Mouse (Mus musculus): Measurements from ENCODE around the gene Mark1. TPM values are rescaled to one million over a fixed set of nuclear protein-coding genes. Genes with fewer than 3 reads are reported as not detected.
A peak's percentile ranks its signal among the peaks of the same experiment; 100 is the strongest.

The Mark1 gene
- polyA plus RNA-seq, 1 experiment from 2014 or later = 3.2 TPM

DNA sequence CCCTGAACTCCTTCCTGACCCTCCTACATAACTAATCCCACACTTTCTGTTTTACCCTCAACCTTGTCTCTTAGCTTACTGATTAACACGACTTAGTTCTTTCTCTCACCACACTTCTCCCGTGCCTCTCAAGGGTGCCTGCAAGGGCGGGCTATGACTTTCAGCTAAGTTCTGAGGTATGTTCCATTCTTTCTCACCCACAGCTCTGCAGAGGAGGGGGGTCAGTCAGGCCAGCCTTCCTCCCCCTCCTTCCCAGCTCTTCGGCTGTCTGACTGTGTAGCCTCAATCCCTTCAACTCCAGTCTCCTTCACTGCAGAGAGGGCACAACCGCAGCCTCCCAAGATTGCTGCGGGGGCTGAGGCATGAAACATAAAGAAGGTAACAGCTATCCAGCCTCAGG, 120.5 kb downstream of the Mark1 start:
- DNase-seq (ENCODE audit: low spot score) (no peak), ATAC-seq (ENCODE audit: insufficient number of reproducible peaks, low FRiP score, low TSS enrichment, low read depth) (no peak)
- Histone ChIP-seq H3K4me3 (ENCODE audit: low read depth, low read length) (no peak overlapping the region), H3K9ac (ENCODE audit: low read length) (no peak overlapping the region), H3K4me2 (ENCODE audit: low read depth, severe bottlenecking) (no peak overlapping the region), H3K36me3 (ENCODE audit: control insufficient read depth, insufficient read depth, low read length) (no peaks in the 10 kb centered on the region; the same call in 1 of the 2 replicates), H3K27me3 (ENCODE audit: control insufficient read depth, insufficient read depth, low read length) (peaks cover 27% of the 10 kb centered on the region), H3K27ac (replicated peaks; ENCODE audit: low read depth, low read length) (no peak overlapping the region), H3K4me1 (ENCODE audit: control insufficient read depth, insufficient read depth, low read length) (0 out of 2 replicates have a peak, but pooled peaks cover 3% of the 10 kb centered on the region), H3K9me3 (ENCODE audit: control insufficient read depth, low read length) (no peaks in the 10 kb centered on the region)
- 82% methylated on average over 6 of the region's 6 CpGs for WGBS

DNA sequence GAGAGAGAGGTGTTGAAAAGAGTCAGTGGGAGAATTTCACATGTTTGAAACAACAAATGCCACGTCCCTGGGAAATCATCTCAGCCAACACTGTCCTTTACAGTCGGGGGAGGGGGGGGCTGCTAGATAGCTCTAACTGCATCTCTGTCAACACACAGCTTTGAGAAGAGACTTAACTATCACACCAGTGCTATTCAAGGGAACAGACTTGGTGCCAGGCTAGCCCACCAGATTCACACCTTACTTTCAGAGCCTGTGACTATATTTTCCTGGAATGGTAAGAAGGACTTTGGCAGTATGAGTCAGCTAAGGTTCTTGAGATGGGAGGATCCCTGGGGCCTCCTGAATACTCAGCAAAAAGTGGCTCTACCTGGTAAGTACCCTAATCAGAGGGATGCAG, 122.1 kb downstream of the Mark1 start:
- Histone ChIP-seq H3K27me3 (ENCODE audit: control insufficient read depth, insufficient read depth, low read length) (peaks cover 12% of the 10 kb centered on the region), H3K9me3 (ENCODE audit: control insufficient read depth, low read length) (no peaks in the 10 kb centered on the region), H3K4me2 (ENCODE audit: low read depth, severe bottlenecking) (no peak overlapping the region), H3K36me3 (ENCODE audit: control insufficient read depth, insufficient read depth, low read length) (no peaks in the 10 kb centered on the region; the same call in 1 of the 2 replicates), H3K27ac (replicated peaks; ENCODE audit: low read depth, low read length) (no peak overlapping the region), H3K4me3 (ENCODE audit: low read depth, low read length) (no peak overlapping the region), H3K9ac (ENCODE audit: low read length) (no peak overlapping the region), H3K4me1 (ENCODE audit: control insufficient read depth, insufficient read depth, low read length) (no peaks in the 10 kb centered on the region)
- DNase-seq (ENCODE audit: low spot score) (no peak), ATAC-seq (ENCODE audit: insufficient number of reproducible peaks, low FRiP score, low TSS enrichment, low read depth) (no peak)
- 70% methylated on average over 2 of the region's 2 CpGs for WGBS

DNA sequence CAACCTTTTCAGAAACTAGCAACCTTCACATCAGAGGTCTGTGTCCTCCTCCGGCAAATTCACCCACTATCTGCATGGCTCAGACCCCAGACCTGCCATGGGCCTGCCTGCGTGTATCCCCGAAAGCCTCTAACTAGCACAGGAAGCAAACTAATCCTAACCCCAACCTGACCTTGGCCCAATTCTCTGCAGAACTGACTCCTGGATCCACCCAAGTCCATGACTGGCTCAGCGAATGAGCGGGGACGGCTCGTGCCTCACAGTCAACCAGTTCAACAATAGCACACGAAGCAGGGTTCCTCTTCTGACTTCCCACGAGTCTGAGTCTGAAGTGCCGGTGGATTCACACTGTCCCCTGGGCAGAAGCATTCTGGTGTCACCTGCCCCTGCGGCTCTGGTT, 125.5 kb downstream of the Mark1 start:
- no peak overlapping the region for H3K4me2 ChIP-seq (ENCODE audit: low read depth, severe bottlenecking)
- no peaks in the 10 kb centered on the region; the same call in 1 of the 2 replicates for H3K36me3 ChIP-seq (ENCODE audit: control insufficient read depth, insufficient read depth, low read length)
- peaks cover 8% of the 10 kb centered on the region for H3K4me1 ChIP-seq (ENCODE audit: control insufficient read depth, insufficient read depth, low read length)
- no peak for DNase-seq (ENCODE audit: low spot score)
- no peaks in the 10 kb centered on the region for H3K27me3 ChIP-seq (ENCODE audit: control insufficient read depth, insufficient read depth, low read length)
- no peaks in the 10 kb centered on the region for H3K9me3 ChIP-seq (ENCODE audit: control insufficient read depth, low read length)
- H3K9ac ChIP-seq (ENCODE audit: low read length) = no peak overlapping the region
- no peak overlapping the region for H3K4me3 ChIP-seq (ENCODE audit: low read depth, low read length)
- 84% methylated on average over 11 of the region's 11 CpGs for WGBS
- no peak for ATAC-seq (ENCODE audit: insufficient number of reproducible peaks, low FRiP score, low TSS enrichment, low read depth)
- no peak overlapping the region for H3K27ac ChIP-seq (replicated peaks; ENCODE audit: low read depth, low read length)

DNA sequence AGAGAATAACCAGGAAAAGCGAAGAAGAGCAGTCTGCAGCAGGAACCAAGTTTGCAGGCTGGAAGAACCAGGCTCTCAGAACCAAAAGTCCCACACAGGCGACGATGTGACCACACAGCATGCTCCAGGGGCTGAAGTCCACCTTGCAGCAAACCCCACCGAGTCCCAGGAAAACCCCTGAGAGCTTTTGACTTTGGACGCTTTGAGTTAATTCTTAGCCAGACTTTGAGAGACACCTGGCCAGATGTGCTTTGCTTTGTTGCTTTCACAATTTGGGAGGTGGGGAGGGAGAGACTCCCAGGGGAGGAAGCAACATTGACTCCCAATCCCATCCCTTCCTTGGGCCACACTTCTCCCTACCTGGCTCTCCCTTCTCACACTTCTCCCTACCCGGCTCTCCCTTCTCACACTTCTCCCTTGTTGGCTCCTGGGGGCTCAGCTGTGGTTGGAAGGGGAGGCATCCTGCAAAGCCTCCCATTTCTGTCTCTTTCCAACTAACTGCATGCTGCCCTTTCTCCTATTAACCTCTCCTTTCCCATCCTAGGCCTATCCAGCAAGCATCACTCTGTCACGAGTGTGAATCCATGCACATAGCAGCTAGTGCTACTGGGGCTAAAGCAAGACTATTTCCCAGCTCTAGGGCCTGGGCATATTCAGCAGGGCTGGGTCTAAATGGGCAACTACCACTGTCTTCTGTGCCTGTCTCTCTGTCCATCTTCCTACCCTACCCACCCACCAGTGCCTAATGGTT, 127.1 kb downstream of the Mark1 start:
- ATAC-seq (ENCODE audit: insufficient number of reproducible peaks, low FRiP score, low TSS enrichment, low read depth) (no peak), DNase-seq (ENCODE audit: low spot score) (no peak)
- H3K27ac ChIP-seq (replicated peaks; ENCODE audit: low read depth, low read length) = no peak overlapping the region
- no peak overlapping the region for H3K4me3 ChIP-seq (ENCODE audit: low read depth, low read length)
- no peaks in the 10 kb centered on the region; the same call in 1 of the 2 replicates for H3K36me3 ChIP-seq (ENCODE audit: control insufficient read depth, insufficient read depth, low read length)
- H3K27me3 ChIP-seq (ENCODE audit: control insufficient read depth, insufficient read depth, low read length) = no peaks in the 10 kb centered on the region
- no peak overlapping the region for H3K4me2 ChIP-seq (ENCODE audit: low read depth, severe bottlenecking)
- no peaks in the 10 kb centered on the region for H3K9me3 ChIP-seq (ENCODE audit: control insufficient read depth, low read length)
- H3K4me1 ChIP-seq (ENCODE audit: control insufficient read depth, insufficient read depth, low read length) = peaks cover 8% of the 10 kb centered on the region
- H3K9ac ChIP-seq (ENCODE audit: low read length) = no peak overlapping the region
- 76% methylated on average over 7 of the region's 7 CpGs for WGBS

DNA sequence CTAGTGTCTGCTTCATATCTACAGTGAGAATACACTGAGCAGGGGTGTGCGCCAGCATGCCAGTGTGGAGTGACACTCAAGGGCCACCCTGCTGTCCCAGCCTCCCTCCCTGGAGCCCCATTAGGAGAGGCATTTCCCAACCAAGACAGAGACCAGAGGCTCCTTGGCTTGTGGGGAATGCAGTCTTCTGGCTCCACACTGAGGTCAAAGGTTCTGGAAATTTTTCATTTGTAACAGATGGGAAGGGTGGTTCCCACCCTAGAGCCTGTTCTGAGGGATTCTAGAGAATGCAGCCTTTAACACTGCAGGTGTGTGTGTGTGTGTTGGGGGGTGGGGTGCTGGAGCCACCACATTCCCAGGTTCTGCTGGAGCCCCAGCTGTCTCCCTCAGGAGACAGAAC, 127.9 kb downstream of the Mark1 start:
- Histone ChIP-seq H3K9me3 (ENCODE audit: control insufficient read depth, low read length) (no peaks in the 10 kb centered on the region), H3K27me3 (ENCODE audit: control insufficient read depth, insufficient read depth, low read length) (no peaks in the 10 kb centered on the region), H3K36me3 (ENCODE audit: control insufficient read depth, insufficient read depth, low read length) (no peaks in the 10 kb centered on the region; the same call in 1 of the 2 replicates), H3K9ac (ENCODE audit: low read length) (no peak overlapping the region), H3K4me3 (ENCODE audit: low read depth, low read length) (no peak overlapping the region), H3K27ac (replicated peaks; ENCODE audit: low read depth, low read length) (no peak overlapping the region), H3K4me2 (ENCODE audit: low read depth, severe bottlenecking) (no peak overlapping the region), H3K4me1 (ENCODE audit: control insufficient read depth, insufficient read depth, low read length) (peaks cover 8% of the 10 kb centered on the region)
- peak; percentile 49; the same call in 1 of the 2 replicates for ATAC-seq (ENCODE audit: insufficient number of reproducible peaks, low FRiP score, low TSS enrichment, low read depth)
- 83% methylated on average over 1 of the region's 1 CpGs for WGBS
- DNase-seq (ENCODE audit: low spot score) = no peak

DNA sequence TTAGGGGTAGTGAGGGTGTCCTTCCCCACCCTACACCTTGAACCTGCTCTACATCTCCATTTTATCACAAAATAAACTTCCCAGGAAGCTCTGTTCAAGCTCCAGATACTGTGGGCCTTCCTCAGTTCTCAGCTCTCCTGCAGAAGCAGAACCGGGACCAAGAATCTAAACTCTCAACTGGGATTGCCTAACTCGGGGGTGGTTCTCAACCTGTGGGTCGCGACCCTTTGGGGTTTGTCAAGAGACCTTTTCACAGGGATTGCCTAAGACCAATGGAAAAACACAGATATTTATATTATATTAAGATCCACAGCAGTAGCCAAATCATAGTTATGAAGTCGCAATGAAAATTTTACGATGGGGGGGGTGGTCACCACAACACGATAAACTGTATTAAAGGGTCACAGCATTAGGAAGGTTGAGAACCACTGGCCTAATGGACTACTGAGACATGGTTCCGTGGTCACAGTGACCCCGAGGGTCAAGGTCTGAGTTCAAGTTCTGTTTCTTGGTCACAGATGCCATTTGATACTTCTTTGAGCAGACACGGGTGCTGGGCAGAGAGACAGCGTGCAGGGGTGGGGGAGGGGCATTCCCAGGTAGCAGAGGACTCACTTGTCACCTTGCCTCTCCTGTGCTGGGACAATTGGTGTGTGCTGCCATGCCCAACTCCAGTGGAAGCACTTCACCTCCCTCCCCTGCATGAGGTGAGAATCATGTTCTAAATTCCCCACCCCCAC, 128.6 kb downstream of the Mark1 start:
- no peak overlapping the region for H3K27ac ChIP-seq (replicated peaks; ENCODE audit: low read depth, low read length)
- WGBS = 80% methylated on average over 11 of the region's 11 CpGs
- peaks cover 8% of the 10 kb centered on the region for H3K4me1 ChIP-seq (ENCODE audit: control insufficient read depth, insufficient read depth, low read length)
- no peaks in the 10 kb centered on the region for H3K27me3 ChIP-seq (ENCODE audit: control insufficient read depth, insufficient read depth, low read length)
- no peaks in the 10 kb centered on the region; the same call in 1 of the 2 replicates for H3K36me3 ChIP-seq (ENCODE audit: control insufficient read depth, insufficient read depth, low read length)
- no peak overlapping the region for H3K9ac ChIP-seq (ENCODE audit: low read length)
- DNase-seq (ENCODE audit: low spot score) (no peak), ATAC-seq (ENCODE audit: insufficient number of reproducible peaks, low FRiP score, low TSS enrichment, low read depth) (no peak)
- H3K9me3 ChIP-seq (ENCODE audit: control insufficient read depth, low read length) = no peaks in the 10 kb centered on the region
- no peak overlapping the region for H3K4me3 ChIP-seq (ENCODE audit: low read depth, low read length)
- no peak overlapping the region for H3K4me2 ChIP-seq (ENCODE audit: low read depth, severe bottlenecking)

DNA sequence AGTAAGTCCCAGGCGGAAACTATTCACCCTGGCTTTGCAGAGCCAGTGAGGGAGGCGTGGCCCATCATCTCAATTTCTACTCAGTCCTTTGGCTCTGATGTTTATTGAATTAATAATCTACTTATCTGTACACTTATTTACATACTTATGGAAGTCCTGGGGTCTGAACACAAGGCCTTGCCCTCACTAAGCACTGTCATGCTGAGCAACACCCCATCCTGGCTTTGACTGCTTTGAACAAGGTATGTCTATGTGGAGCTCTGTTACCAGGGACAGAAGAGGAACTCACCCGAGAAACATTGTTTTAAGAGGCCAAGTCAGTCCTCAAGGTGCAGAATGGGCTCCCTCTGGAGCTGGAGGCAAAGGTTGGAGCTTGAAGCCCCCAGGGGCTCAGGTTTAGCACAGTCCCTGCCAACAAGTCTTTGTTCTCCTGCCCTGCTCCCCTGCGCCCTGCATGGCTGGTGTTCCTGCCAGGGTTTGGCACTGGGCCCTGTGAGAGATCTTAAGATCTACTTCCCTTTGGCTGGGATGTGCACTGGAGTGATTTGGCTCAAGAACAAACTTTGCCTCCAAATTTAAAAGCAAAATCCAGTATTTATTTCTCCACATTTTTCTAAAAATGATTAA, 129.3 kb downstream of the Mark1 start:
- H3K9ac ChIP-seq (ENCODE audit: low read length) = no peak overlapping the region
- DNase-seq (ENCODE audit: low spot score) (no peak), ATAC-seq (ENCODE audit: insufficient number of reproducible peaks, low FRiP score, low TSS enrichment, low read depth) (no peak)
- no peak overlapping the region for H3K27ac ChIP-seq (replicated peaks; ENCODE audit: low read depth, low read length)
- peaks cover 8% of the 10 kb centered on the region for H3K4me1 ChIP-seq (ENCODE audit: control insufficient read depth, insufficient read depth, low read length)
- H3K27me3 ChIP-seq (ENCODE audit: control insufficient read depth, insufficient read depth, low read length) = no peaks in the 10 kb centered on the region
- 81% methylated on average over 4 of the region's 4 CpGs for WGBS
- no peak overlapping the region for H3K4me2 ChIP-seq (ENCODE audit: low read depth, severe bottlenecking)
- no peak overlapping the region for H3K4me3 ChIP-seq (ENCODE audit: low read depth, low read length)
- no peaks in the 10 kb centered on the region; the same call in 1 of the 2 replicates for H3K36me3 ChIP-seq (ENCODE audit: control insufficient read depth, insufficient read depth, low read length)
- no peaks in the 10 kb centered on the region for H3K9me3 ChIP-seq (ENCODE audit: control insufficient read depth, low read length)

DNA sequence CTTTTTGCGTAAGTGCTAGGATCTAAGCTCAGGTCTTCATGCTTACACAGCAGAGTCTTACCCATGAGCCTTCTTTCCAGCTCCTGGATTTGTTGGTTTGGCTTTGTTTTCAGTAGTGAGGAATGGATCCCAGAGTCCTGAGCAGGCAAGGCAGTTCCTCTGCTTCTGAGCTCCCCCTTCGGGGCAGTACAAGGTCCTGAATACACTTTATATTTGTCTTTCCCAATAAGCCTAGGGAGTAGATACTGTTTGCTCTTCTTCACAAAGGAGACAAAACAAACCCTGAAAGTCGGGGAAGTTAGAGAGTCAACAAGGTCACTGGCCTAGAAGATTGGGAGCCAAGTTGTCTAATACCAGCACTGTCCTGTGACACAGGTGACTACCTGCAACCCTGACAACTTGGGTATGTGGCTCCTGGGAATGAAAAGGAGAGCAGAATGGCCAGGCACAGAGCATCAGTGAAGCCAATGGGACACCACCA, 131.7 kb downstream of the Mark1 start:
- Histone ChIP-seq H3K27me3 (ENCODE audit: control insufficient read depth, insufficient read depth, low read length) (no peaks in the 10 kb centered on the region), H3K36me3 (ENCODE audit: control insufficient read depth, insufficient read depth, low read length) (no peaks in the 10 kb centered on the region), H3K4me2 (ENCODE audit: low read depth, severe bottlenecking) (no peak overlapping the region), H3K9me3 (ENCODE audit: control insufficient read depth, low read length) (no peaks in the 10 kb centered on the region), H3K9ac (ENCODE audit: low read length) (no peak overlapping the region), H3K4me1 (ENCODE audit: control insufficient read depth, insufficient read depth, low read length) (peaks cover 8% of the 10 kb centered on the region), H3K4me3 (ENCODE audit: low read depth, low read length) (no peak overlapping the region), H3K27ac (replicated peaks; ENCODE audit: low read depth, low read length) (no peak overlapping the region)
- ATAC-seq (ENCODE audit: insufficient number of reproducible peaks, low FRiP score, low TSS enrichment, low read depth) (no peak), DNase-seq (ENCODE audit: low spot score) (no peak)
- 85% methylated on average over 3 of the region's 3 CpGs for WGBS

Measured in limb, embryonic 11.5 days (tissue).